Mouse (Mus musculus) left cerebral cortex, adult 2 months (tissue): ENCODE data around the gene Stk11. TPM values are rescaled to one million over a fixed set of nuclear protein-coding genes. Genes with fewer than 3 reads are reported as not detected.
A peak's percentile ranks its signal among the peaks of the same experiment; 100 is the strongest.

ENCODE experiments used
- DNase-seq, 2 experiments: peaks; one replicate each; pipeline ENCODE4 v3.0.0; 2021 to 2022; ENCODE audit warnings: low spot score in 2 of 2, mixed read lengths in 1 of 2; ENCODE audit errors: extremely low spot score in 1 of 2
- H3K27ac ChIP-seq: fragments of 200-600 bp; 2 replicates; pipeline ENCODE4 v1.8.1; 2022
- H3K4me3 ChIP-seq: fragments of 200-600 bp; 2 replicates; pipeline ENCODE4 v1.8.1; 2022
- CTCF ChIP-seq: fragments of 200-600 bp; IDR thresholded peaks from 2 replicates; pipeline ENCODE4 v1.8.1; 2022; ENCODE audit warnings: antibody characterized with exemption, mild to moderate bottlenecking, moderate library complexity
- intact Hi-C: fragments of 180-260 bp; cut with DNase I; formaldehyde crosslinking; loops from one replicate; pipeline ENCODE4 v1.15.1; 2025
- total RNA-seq, 2 experiments: library from RNA; stranded (reverse); gene quantifications; 2 replicates each; pipeline ENCODE4 v1.2.3; 2021

The Stk11 gene
- total RNA-seq, 2 experiments from 2014 or later = 102 to 106 TPM

GRCm38 (mm10) chr10:80171760-80172526 lies 56.3 kb downstream of the Stk11 start:
- peak overlapping the region; percentile 99 for H3K27ac ChIP-seq
- DNase-seq = peak in 1 of 2 experiments; percentile 27
- intact Hi-C loops = loop anchor here (10.0 kb wide), 1 partner anchor 203 kb away; no protein-coding TSS in a partner anchor
- TF ChIP-seq CTCF = no peak
- H3K4me3 ChIP-seq = peak overlapping the region; percentile 68; the same call in 1 of the 2 replicates

GRCm38 (mm10) chr10:80172527-80173292 lies 57.1 kb downstream of the Stk11 start, which contains the start of gene 1600002K03Rik:
1600002K03Rik (plus strand) TSS chr10:80172944.
- intact Hi-C loops = loop anchor here (10.0 kb wide), 1 partner anchor 202 kb away; no protein-coding TSS in a partner anchor
- TF ChIP-seq CTCF = no peak
- peak within 1 kb of the TSS; percentile 99 for H3K27ac ChIP-seq
- DNase-seq = peak; percentile 83 to 86
- peak within 1 kb of the TSS; percentile 68 for H3K4me3 ChIP-seq

DNA sequence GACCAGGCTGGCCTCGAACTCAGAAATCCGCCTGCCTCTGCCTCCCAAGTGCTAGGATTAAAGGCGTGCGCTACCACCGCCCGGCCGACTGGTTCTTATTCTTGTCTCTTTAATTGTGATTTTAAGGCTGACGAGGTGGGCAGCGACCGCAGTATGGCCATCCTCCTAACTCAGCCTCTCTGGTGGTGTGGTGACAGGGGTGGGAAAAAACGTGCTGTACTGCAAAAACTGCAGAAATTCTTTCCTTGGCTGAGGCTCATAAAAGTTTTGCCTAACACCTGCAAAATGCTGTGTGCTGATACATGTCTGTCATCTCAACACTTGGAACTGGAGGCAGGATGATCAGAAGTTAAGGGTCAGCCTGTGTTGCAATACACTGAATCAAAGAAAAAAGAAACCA lies 57.8 kb downstream of the Stk11 start:
- DNase-seq = no peak
- intact Hi-C loops = loop anchor here (10.0 kb wide), 1 partner anchor 201 kb away; no protein-coding TSS in a partner anchor
- no peak for TF ChIP-seq CTCF
- H3K4me3 ChIP-seq = peak overlapping the region; percentile 68
- H3K27ac ChIP-seq = peak overlapping the region; percentile 99

DNA sequence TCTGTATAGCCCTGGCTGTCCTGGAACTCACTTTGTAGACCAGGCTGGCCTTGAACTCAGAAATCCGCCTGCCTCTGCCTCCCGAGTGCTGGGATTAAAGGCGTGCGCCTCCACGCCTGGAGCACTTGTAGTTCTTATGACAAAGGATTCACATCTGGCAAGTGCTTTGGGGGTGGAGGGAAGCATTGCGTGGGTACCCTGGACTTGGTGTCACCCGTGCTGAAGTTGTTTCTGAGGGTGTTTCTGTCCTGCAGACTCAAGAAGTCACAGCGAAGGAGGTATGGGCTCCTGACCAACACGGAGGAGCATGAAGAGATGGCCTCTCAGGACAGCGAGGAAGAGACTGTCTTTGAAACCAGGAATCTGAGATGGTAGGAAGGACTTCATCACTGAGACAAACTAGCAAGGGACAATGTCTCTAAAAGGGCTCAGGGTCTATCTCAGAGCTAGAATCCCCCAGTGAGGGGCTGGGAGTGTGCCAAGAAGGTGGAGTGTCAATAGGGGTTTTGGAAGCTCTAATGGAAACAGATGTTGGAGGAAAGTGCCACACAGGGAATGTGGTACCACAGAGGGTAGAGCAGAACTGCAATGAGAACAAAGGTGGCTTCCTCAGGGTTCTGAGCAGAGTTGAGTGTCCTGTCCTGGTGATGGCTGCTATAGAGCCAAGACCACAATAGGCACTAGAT lies 58.5 kb downstream of the Stk11 start:
- no peak for TF ChIP-seq CTCF
- intact Hi-C loops = loop anchor here (10.0 kb wide), 1 partner anchor 201 kb away; no protein-coding TSS in a partner anchor
- DNase-seq = no peak
- 0 out of 2 replicates have a peak overlapping the region, but pooled peaks have one; percentile 6 for H3K27ac ChIP-seq
- no peak overlapping the region for H3K4me3 ChIP-seq

DNA sequence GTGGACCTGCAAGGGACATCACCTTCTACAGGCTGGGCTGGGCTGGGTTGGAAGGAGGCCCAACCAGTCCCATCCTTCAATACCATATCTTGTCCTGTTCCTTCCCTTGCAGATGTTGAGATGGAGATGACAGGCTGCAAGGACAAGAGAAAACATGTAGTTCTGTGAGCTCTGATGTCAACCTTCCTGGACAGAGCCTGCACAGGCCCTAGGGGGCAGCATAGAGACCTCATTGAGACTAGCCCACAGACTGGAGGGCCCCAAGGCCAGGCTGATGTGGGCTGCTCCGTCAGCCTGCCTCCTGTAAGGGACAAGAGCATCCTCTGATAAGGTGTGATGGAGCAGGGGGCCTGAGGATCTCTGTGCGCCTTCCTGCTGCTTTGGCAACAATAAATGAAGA lies 59.1 kb downstream of the Stk11 start:
- Histone ChIP-seq H3K4me3 (no peak overlapping the region), H3K27ac (0 out of 2 replicates have a peak overlapping the region, but pooled peaks have one; percentile 6)
- TF ChIP-seq CTCF = peak; percentile 43
- intact Hi-C loops = loop anchor here (1.0 to 10.0 kb wide), 2 partner anchors 71 to 200 kb away; no protein-coding TSS in a partner anchor
- DNase-seq = no peak

GRCm38 (mm10) chr10:80175536-80176269 lies 60.1 kb downstream of the Stk11 start:
- TF ChIP-seq CTCF = peak; percentile 86
- H3K4me3 ChIP-seq = no peak overlapping the region
- no peak overlapping the region for H3K27ac ChIP-seq
- peak in 1 of 2 experiments; percentile 49 for DNase-seq
- intact Hi-C loops = loop anchor here (1.0 to 10.0 kb wide), 2 partner anchors 70 to 199 kb away; no protein-coding TSS in a partner anchor

GRCm38 (mm10) chr10:80176270-80176834 lies 60.7 kb downstream of the Stk11 start:
- no peak overlapping the region for H3K27ac ChIP-seq
- intact Hi-C loops = loop anchor here (10.0 kb wide), 1 partner anchor 198 kb away; no protein-coding TSS in a partner anchor
- no peak for TF ChIP-seq CTCF
- no peak for DNase-seq
- H3K4me3 ChIP-seq = no peak overlapping the region

- no peak overlapping the region for H3K4me3 ChIP-seq
- DNase-seq = no peak
- no peak for TF ChIP-seq CTCF
- no peak overlapping the region for H3K27ac ChIP-seq
- intact Hi-C loops = loop anchor here (10.0 kb wide), 1 partner anchor 197 kb away; no protein-coding TSS in a partner anchor
Measured at GRCm38 (mm10) chr10:80177441-80178279, 62.1 kb downstream of the Stk11 start.
